Mouse (Mus musculus) telencephalon, adult 2 months (tissue): ENCODE results near the gene Atf4.

Source experiments
- DNase-seq: peaks from one replicate; pipeline ENCODE4 v3.0.0-alpha.2; 2011; ENCODE audit warnings: low read depth, low spot score

The Atf4 gene

DNA sequence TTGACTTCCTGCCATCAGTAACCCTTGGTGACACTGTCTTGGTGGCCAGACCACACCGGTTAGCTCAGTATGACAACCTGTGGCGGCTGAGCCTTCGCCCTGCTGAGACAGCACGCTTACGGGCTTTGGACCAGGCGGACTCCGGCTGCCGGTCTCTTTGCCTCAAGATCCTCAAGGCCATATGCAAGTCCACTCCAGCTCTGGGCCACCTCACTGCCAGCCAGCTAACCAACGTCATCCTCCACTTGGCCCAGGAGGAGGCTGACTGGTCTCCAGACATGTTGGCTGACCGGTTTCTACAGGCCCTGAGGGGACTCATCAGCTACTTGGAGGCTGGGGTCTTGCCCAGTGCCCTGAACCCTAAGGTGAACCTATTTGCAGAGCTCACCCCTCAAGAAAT, 5.3 kb upstream of the Atf4 start:
- no peak for DNase-seq

DNA sequence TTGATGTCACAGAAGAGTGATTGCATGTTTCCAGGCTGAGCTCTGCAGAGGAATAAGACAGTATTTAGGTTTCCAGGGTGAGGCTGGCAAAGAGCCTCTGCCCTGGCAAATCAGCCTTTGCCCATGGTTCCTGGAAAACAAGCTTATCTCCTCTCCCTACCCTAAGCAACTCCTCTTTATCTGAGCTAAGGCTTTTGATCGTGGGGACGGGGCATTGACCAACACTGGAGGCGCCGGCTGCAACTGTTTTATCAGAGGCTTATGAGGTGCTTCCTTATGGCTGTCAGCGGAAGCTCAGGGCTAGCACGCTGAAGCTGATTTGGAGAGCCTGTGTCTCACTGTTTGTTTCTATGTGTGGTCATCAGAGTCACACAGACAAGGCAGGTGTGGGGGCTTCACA, 4.4 kb upstream of the Atf4 start:
- DNase-seq, result no peak

DNA sequence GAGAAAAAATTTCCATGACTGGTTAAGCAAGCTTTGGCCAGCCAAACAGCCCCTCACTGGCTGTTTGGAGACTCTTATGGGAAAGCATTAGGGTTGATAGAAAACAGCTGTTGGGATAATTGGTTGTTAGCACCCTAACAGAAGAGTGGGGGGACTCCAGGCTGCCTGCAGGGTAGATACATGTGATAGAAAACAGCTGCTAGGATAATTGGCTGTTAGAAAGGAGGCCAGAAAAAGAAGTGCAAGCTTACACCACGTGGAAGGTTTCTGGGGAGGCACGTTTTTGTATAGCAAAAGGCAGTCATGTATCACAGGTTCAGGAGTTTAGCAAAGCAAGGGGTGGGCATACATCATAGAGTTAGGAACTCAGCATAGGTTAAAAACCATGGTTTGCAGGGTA, 1.5 kb upstream of the Atf4 start:
- no peak for DNase-seq

DNA sequence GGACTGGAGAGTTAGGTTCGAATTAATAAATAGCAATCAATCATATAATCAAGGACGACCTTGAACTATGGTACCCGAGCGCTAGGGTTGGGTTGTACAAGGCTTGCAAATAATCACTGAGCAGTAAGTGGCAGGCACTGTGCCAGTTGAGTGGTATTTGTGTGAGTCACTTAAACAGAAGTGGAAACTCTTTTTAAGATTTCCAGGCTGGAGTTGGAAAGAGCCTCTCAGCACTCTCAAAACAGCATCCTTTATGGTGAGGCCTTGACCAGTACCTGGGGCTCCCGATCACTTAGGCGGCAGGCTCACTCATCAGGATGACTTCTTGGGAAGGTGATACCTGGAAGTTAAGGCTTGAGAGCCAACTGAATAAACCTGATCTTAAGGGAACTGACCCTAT, 777 bp upstream of the Atf4 start:
- no peak for DNase-seq

DNA sequence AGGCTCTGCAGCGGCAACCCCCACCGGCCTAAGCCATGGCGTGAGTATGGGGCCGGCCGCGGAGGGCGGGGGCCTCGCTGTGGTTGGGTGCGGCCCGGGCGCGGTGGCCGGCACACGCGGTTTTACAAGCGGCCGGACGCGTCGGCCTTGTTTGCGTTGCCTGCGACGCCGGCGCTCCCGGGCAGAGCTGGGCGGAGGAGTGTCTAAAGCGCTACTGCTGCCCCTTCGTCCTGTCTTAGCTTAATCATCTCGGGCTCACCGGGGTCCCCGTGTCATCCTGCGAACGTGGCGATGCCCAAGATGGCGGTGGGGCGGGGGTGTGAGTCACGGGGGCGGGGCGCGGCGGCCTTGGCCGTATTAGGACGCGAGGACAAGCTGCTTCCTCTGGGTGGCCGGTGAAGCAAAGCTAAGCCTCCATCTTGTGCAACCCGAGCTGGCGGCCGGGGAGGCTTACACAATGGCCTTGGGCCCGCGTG, 700 bp downstream of the Atf4 start:
- DNase-seq, result no peak

DNA sequence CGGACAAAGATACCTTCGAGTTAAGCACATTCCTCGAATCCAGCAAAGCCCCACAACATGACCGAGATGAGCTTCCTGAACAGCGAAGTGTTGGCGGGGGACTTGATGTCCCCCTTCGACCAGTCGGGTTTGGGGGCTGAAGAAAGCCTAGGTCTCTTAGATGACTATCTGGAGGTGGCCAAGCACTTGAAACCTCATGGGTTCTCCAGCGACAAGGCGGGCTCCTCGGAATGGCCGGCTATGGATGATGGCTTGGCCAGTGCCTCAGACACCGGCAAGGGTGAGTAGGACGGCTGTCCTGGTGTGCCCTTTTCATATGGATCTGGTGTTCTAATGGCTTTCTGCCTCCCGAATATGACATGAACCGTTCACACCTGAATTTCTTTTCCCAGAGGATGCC, 1.3 kb downstream of the Atf4 start:
- no peak for DNase-seq

DNA sequence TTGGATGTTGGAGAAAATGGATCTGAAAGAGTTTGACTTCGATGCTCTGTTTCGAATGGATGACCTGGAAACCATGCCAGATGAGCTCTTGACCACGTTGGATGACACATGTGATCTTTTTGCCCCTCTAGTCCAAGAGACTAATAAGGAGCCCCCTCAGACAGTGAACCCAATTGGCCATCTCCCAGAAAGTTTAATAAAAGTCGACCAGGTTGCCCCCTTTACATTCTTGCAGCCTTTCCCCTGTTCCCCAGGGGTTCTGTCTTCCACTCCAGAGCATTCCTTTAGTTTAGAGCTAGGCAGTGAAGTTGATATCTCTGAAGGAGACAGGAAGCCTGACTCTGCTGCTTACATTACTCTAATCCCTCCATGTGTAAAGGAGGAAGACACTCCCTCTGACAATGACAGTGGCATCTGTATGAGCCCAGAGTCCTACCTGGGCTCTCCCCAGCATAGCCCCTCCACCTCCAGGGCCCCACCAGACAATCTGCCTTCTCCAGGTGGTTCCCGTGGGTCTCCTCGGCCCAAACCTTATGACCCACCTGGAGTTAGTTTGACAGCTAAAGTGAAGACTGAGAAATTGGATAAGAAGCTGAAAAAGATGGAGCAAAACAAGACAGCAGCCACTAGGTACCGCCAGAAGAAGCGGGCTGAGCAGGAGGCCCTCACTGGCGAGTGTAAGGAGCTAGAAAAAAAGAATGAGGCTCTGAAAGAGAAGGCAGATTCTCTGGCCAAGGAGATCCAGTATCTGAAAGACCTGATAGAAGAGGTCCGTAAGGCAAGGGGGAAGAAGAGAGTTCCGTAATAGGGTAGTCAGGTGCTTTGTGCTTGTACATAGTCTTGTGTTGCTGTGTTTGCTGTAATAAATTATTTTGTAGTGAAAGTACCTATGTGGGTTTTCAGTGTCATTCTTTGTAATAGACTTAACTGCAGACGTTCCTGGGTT, 1.9 kb downstream of the Atf4 start:
- no peak for DNase-seq

DNA sequence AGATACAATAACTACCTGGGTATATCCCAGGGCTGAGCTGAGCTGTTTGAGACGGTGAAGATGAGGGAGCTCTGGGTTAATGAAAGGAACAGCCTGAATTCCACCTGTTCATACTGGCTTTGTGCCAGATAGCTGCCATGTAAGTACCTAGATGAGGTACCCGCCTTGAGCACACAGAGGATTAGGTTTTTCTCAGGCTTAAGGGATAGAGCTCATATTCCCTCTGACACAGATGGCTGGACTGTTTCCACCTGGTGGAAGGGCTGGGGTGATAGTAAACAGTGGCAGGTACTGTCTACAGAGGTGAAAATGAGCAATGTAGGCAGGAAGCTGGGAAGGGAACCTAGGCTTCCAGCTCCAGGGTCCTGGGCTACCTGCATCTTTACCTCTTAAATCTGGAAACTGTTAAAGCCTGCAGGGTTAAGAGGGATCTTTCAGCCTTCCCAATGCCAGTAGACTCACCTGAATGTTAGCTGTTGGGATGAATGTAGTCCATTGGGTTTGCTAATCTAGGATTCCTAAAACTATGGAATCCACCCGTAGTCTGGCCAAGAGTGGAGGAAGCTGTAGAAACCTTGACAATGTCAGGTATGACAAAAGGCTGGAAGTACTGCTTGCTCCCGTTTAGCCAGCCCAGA, 2.7 kb downstream of the Atf4 start:
- no peak for DNase-seq

DNA sequence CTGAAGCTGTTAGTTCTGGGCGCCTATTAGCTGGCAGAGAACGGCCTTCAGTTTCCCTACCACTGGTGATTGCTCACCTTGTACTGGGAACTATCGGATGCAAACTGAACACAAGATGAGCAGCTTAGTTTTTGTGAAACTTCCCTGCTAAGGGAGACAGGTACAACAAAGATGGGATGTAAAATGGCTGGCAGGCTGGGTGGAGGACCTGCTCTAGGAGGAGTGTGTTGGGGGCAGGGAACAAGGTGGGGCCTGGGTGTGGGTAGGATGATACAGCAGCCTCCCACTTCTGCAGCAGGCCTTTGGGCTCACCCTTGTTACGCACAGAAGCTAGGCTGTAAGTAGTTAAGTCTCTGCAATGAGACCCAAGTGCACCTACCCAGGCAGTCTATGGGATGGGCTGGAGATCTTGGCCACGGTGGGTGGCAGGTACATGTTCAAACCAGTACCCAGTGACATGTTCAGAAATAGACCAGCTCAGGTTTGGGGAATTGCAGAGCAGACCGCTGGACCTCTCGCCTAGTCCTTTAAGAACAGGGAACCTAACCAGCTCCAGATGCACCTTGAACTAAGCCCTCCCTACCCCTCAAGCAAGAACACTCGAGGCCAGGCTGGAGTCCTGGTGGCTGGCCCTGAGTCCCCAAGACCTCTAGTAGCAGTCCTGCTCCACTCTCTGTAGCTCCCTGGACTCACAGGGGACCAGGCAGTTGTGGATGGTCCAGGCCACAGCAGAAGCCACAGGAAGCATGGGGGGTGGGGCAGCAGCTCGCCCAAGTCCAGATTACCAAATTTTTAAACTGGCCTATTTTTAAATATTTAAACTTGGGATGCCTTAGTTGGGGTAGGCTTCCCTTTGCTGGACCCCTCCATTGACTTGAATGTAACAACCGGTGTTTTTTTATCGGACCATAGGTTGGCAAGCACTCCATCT, 3.5 kb downstream of the Atf4 start:
- DNase-seq, result no peak

DNA sequence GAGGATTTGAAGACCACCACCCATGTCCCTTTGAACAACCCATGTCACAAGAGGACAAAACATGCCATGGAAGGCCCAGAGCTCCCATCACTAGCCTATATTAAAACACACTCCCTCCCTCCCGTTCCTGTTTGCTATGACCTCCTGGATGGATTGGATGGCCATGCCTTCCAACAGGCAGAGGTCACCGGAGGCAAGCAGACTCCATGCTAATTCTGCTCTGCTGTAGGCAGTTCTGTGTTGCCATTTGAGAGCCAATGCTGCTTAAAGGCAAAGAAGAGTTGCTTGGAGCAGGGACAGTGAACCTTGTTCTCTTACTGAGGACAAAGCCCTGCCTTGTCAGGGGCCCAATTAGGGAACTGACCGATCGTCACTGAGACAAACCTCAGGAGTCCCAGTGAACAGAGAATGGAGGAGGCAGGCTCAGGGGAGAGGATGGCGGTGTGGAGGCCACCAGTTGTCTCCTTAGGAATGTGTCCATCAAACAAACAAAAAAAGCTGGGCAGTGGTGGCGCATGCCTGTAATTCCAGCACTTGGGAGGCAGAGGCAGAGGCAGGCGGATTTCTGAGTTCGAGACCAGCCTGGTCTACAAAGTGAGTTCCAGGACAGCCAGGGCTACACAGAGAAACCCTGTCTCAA, 4.5 kb downstream of the Atf4 start:
- no peak for DNase-seq

DNA sequence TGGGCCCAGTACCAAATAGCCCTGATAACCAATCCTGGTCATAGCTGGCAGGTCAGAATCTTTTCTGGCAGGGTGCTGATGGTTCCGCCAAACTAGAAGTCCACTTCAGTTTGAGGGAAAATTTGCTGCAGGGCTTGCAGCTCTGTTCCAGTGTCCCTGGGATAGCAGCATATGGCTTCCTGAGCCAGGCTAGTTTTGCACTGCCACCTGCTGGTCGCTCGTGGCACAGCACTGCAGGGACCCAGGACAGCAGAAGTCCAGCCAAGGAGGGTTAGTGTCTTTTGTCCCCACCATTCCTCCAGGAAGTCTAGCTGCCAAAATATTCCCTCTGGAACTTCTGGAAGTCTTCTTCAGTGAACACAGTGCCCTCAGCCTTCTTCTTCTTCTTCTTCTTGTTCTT, 5.7 kb downstream of the Atf4 start:
- DNase-seq, result no peak

DNA sequence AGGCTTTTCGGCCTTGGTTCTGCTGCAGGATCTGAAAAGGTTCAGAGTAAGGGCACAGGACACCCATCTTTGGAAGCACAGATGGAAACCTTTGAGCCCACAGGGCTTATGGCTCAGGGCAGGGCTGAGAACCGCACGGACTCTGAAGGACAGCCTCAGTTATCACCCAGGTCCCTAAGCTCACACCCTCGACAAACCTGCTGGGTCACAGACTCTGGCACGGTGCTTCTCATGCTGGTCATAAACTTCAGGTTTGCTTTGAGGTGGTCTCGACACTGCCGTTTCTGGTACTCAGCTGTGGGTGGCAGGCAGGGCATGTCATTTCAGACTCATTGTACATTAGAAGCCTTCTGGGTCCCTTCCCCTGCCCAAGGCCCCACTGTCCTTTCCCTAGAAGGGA, 6.1 kb downstream of the Atf4 start:
- no peak for DNase-seq

DNA sequence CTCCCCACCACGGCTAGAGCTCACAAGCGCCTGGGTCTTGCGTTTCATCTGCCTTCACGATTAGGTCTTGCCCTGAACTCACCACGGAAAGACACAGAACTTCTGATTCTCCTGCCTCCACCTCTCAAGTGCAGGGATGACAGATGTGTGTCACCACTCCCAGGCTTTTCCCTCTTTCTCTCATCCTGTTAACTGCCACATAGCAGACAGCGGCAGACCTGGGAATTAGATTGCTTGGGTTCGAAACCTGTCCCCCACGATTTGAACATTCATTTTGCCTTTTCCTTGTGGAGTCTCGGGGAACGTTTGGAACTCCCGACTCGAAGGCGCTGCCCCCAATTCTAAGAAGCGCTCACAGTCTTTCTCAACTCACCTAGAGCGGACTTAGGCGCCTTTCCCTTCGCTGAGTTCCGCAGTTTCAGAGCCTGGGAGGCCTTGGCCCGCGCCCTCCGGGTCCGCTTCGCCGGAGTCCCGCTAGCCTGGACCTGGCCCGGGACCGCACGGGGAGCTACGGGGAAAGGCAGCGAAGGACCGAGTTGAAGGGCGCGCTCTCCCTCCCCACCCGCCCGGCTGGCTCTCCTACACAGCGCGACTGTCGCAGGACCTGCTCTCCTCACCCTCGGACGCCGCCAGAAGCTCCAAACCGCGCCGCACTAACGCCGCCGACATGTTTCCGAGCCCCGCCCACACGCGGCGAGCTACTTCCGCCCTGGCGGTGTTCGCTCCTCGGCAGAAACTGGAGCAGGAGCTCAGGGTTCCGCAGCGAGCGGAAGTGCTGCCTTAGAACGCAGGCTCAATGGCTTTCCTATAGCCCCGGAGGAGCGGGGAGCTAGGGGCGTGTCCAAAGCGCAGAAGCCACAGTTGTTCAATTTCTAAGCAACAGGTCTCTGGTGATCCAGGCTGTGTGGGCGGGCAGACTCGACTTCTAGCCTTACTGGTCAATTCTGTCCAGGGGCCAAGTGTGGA, 8.9 kb downstream of the Atf4 start, which contains the start of gene Rps19bp1:
Rps19bp1 (minus strand) TSS at position 706 of the 966 bp plus-strand sequence.
- peak; percentile 90 for DNase-seq

DNA sequence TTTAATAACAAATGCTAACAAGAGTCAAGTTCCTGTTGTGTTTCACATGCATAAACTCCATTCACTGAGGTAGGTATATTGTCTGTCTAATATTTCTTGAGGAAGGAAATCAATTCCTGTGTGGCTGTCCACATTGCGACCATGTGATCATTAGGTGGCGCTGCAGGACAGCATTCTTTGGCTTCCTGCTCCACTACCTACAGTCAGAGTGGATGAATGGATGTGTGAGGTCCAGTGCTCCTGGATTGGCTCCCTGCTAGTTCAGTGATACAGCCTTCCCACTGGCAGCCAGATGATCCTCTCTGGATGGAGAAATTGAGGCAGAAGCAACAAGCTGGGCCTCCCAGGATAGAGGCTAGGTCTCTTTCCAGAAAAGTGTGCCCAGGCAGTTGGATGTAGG, 11.3 kb downstream of the Atf4 start:
- DNase-seq, result no peak

DNA sequence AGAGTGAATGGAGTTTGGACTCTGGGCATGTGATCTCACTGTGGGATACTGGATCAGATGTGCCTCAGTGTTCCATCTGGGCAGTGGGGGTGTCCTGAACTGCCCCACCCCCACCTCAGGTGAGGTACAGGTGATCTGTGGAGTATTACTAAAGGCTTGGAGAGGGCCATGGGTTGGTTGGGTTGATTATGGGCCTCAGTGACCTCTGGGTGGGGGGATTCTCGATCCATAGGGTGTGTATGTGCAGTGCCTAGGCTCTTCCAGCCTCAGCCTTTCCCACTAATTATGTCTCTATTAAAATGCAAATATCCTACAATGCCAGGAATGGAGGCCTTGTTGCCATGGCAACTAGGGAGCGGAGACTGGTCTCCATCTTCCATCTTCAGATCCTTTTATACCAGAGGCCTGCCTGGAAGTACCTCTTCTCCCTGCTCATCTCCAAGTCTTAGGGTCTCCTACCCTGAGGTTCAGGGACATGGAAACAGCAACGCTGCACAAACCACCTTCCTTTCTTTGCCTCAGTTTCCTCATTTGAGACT, 16.9 kb downstream of the Atf4 start:
- DNase-seq, result no peak

DNA sequence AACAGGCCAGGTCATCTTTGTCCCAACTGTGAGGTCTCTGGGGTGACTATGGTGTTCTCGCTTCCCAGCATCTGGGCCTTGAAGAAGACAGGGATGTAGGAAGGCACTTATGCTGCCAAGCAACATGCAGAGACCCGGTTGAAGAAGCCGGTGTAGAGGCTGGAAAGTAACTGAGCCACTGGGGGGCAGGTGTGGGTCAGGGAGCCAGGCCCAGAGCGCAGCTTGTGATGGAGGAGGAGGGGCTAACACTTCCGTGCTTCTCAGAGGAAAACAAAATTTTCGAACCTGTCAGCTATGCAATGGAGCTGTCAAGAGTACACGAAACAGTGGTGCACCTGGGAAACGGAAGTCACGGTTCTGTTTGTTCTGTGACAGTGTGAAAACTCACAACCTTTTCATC, 22.1 kb downstream of the Atf4 start:
- no peak for DNase-seq

DNA sequence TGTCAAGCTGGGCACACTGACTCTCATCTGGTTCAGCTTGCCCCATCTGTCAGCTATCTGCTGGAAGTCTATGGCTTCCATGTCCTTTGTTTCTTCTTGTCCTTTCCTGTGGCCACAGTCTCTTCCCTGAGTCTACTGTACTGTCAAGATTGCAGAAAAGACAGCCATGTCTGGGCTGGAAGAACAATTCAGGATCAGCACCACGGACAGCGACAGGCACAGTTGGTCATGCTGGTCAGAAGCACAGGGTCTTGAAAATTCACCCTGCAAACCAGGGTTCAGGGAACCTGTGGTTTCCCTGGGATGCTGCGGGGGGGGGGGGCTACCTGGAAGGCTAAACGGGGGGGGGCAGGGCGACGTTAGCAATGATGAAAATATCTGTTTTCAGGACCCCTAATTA, 22.6 kb downstream of the Atf4 start:
- no peak for DNase-seq

DNA sequence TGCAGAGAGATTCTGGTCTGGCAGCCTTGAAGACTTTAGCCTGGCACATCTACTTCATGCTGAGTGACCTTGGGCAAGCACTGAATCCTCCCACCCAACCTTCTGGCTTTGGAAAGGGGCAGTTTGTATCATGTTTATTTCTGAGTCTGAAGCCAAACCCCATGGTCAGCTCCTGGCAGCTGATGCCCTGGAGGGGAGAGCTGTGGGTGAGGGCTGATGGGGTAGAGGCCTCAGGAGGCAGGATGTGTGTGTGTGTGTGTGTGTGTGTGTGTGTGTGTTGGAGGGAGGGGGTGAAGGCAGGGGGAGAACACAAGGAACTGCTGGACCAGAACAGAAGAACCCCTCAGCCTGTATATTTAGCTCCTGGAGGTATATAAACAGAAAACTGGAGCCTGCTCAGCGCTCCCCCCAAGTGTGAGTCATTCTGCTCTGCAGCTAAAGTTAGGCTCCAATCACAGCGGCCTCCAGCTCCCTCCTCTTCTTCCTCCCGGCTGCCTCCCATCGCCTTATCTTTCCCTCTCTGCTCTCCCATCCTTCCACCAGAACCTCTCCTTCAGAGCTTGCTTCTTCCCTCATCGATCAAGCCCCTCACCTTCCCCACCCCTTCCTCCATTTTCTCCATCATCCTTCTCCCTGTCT, 23.3 kb downstream of the Atf4 start:
- peak; percentile 93 for DNase-seq

DNA sequence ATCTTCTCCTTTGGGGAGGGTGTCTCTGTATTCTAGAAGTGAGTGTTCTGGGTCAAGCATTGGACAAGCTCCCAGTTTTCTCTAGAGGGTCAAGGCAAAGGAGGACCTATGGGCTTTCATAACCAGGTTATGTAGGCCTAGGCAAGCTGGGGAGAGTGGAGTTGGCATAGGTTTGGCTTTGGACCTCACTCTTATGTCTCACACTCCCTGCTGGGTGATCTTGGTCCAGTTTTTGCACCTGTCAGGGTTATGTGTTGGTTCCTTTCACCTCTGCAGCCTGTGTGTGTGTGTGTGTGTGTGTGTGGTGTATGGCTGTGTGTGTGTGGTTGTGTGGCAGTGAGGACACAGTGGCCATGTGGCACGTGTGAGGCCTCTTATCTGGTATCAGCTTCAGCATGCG, 24.1 kb downstream of the Atf4 start:
- DNase-seq, result no peak
